Mouse (Mus musculus) embryo, embryonic 10.5 days (tissue): ENCODE measurements around the gene C1qtnf7.

Experiments
- DNase-seq: peaks from one replicate; pipeline ENCODE4 v3.0.0-alpha.2; 2015; ENCODE audit warnings: low spot score

The C1qtnf7 gene

GRCm38 (mm10) chr5:43539871-43540270, 24.5 kb downstream of the C1qtnf7 start:
- no peak for DNase-seq

- no peak for DNase-seq
These were observed 26.2 kb downstream of the C1qtnf7 start for GRCm38 (mm10) chr5:43541492-43541891.

GRCm38 (mm10) chr5:43542246-43542845, 27.0 kb downstream of the C1qtnf7 start:
- DNase-seq: no peak

- peak; percentile 7 for DNase-seq
These were observed 34.6 kb downstream of the C1qtnf7 start for GRCm38 (mm10) chr5:43549951-43550350.

GRCm38 (mm10) chr5:43550444-43550843, 35.1 kb downstream of the C1qtnf7 start:
- DNase-seq: no peak

- DNase-seq: no peak
These were observed 39.5 kb downstream of the C1qtnf7 start for GRCm38 (mm10) chr5:43554871-43555270.

- no peak for DNase-seq
These were observed 40.1 kb downstream of the C1qtnf7 start for GRCm38 (mm10) chr5:43555406-43555805.

- DNase-seq: no peak
These were observed 42.1 kb downstream of the C1qtnf7 start for GRCm38 (mm10) chr5:43557436-43557835.

GRCm38 (mm10) chr5:43561639-43562252, 46.4 kb downstream of the C1qtnf7 start:
- no peak for DNase-seq

- no peak for DNase-seq
These were observed 54.5 kb downstream of the C1qtnf7 start for GRCm38 (mm10) chr5:43569720-43570359.

- DNase-seq: peak; percentile 46
These were observed 67.5 kb downstream of the C1qtnf7 start for GRCm38 (mm10) chr5:43582876-43583275.

- DNase-seq: no peak
These were observed 68.2 kb downstream of the C1qtnf7 start for GRCm38 (mm10) chr5:43583326-43584120.

- no peak for DNase-seq
These were observed 69.1 kb downstream of the C1qtnf7 start for GRCm38 (mm10) chr5:43584464-43584863.

- DNase-seq: peak; percentile 5
These were observed 70.3 kb downstream of the C1qtnf7 start for GRCm38 (mm10) chr5:43585406-43586245.

- DNase-seq: no peak
These were observed 73.6 kb downstream of the C1qtnf7 start for GRCm38 (mm10) chr5:43588791-43589439.

GRCm38 (mm10) chr5:43589440-43589830, 74.1 kb downstream of the C1qtnf7 start:
- DNase-seq: no peak

- no peak for DNase-seq
These were observed 75.0 kb downstream of the C1qtnf7 start for GRCm38 (mm10) chr5:43590311-43590731.

- no peak for DNase-seq
These were observed 86.3 kb downstream of the C1qtnf7 start for GRCm38 (mm10) chr5:43601601-43602000.

- no peak for DNase-seq
These were observed 87.2 kb downstream of the C1qtnf7 start for GRCm38 (mm10) chr5:43602518-43602917.

GRCm38 (mm10) chr5:43603559-43603958, 88.2 kb downstream of the C1qtnf7 start:
- no peak for DNase-seq

- DNase-seq: no peak
These were observed 92.7 kb downstream of the C1qtnf7 start for GRCm38 (mm10) chr5:43608073-43608472.
